Mouse (Mus musculus): ENCODE results near the gene Olfr1357.

DNA sequence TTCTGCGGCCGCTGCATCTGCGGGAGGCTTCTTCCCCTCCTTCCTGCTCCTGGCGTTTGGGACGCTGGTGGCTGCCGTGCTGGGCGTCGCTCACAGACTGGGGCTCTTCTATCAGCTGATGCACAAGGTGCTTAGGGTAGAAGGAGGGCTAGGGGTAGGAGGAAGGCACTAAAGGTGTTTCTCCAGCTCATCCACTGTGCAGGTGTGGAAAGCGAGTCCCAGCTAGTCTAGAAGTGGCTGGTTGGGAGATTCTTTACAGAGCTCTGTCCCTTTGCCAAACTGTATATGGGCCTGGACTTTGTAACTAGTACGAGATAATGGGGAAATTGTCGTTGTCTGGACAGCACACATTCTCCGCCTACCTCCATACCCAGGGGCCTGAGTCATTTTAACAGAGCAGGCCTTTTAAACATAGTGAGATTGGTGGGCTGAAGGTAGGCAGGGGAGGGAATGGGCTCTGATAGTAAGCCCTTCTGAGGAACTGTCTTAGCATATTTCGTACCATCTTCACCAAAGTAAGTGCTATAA is 42.7 kb downstream of the Olfr1357 start:
- TF ChIP-seq CTCF (conservative IDR thresholded peaks at IDR 0.05; ENCODE audit: low read length) (no peak), NANOG (IDR thresholded peaks at IDR 0.05; ENCODE audit: borderline replicate concordance, low read length) (no peak), POU5F1 (IDR thresholded peaks at IDR 0.05; ENCODE audit: borderline replicate concordance, low read length) (no peak)

Data from E14TG2a.4 (cell line).